Mouse (Mus musculus) heart, adult 8-10 months (tissue): ENCODE measurements around the gene Hipk2. TPM values are rescaled to one million over a fixed set of nuclear protein-coding genes. Genes with fewer than 3 reads are reported as not detected.

Source experiments
- DNase-seq: peaks from one replicate; pipeline ENCODE4 v3.0.0; 2022; ENCODE audit warnings: low spot score
- total RNA-seq, 4 experiments: library from RNA; stranded (reverse); gene quantifications; 2 replicates each; pipeline ENCODE4 v1.2.4; 2022

Hipk2 gene
- total RNA-seq, 4 experiments from 2014 or later = 94.2 to 109 (median 105) TPM

DNA sequence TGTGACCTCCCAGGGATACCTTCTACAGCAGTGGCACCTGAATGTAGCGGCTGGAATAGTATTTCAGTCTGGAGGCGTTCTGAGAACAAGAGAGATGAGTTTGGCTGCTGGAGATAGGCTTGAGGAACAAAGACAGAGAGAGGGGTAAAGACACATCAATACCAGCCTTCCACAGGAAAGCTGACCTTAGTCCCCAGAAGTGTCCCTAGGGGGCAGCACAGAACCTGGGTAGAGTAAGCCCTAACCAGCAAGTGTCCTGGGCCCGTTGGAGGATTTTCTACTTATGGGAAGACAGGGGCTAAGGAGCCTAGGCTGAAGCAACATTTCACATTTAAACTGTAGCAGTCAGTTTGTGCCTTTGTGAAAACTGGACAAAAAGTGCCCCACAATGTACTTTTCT, 226.4 kb downstream of the Hipk2 start:
- DNase-seq = no peak

Other genes with a start within 250 kb of the Hipk2 start
- gene Klrg2, start 238.9 kb downstream of the Hipk2 start, total RNA-seq = under 1 TPM; 0.19 to 0.65 (median 0.46) TPM
- gene Clec2l, start 213.1 kb downstream of the Hipk2 start, total RNA-seq = 1 to 10 TPM; 1.0 to 2.2 (median 1.4) TPM
- 1 to 10 TPM in 3 of 4 experiments, under 1 TPM in 1; 0.87 to 3.9 (median 1.6) TPM for gene Tbxas1, start 761 bp downstream of the Hipk2 start, total RNA-seq
- 10 to 100 TPM in 3 of 4 experiments, 1 to 10 TPM in 1; 9.2 to 11.9 (median 10.8) TPM for gene Parp12, start 242.2 kb upstream of the Hipk2 start, total RNA-seq